Mouse (Mus musculus): ENCODE measurements around the gene Dnah5.

DNA sequence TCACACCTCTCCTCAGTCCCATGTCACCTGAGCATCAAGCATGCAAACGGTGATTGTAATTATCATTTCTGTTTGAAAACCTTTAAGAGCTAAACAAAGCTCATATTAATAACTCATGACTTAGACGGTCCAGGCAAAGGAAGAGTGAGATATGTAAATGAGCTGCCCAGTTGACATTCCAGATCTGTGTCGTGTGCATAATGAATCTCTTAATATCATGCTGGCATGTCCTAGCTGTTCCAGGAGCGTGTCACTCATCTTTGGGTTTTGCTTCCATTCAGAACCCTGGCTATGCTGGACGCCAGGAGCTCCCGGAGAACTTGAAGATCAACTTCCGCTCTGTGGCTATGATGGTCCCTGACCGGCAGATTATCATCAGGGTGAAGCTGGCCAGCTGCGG is 123.9 kb downstream of the Dnah5 start:
- TF ChIP-seq MAFK (IDR thresholded peaks at IDR 0.05; ENCODE audit: insufficient read depth, low read depth, low read length) (no peak), CHD2 (IDR thresholded peaks at IDR 0.05; ENCODE audit: low read depth, low read length) (no peak), ZNF384 (IDR thresholded peaks at IDR 0.05; ENCODE audit: low read depth, low read length) (no peak)
